Mouse (Mus musculus): ENCODE measurements around the gene Pga5. TPM values are rescaled to one million over a fixed set of nuclear protein-coding genes. Genes with fewer than 3 reads are reported as not detected.

Gene Pga5
- under 1 TPM in 1 of 2 experiments, not detected in 1; 0.56 TPM for total RNA-seq (2021)
- long read RNA-seq, experiment 1, result 0 reads
- long read RNA-seq, experiment 2, result 0 reads

GRCm38 (mm10) chr19:10677915-10678771 lies at the start of gene Pga5:
TSS of gene Pga5 (minus strand) at chr19:10678071.
- peak; percentile 50 to 74 for DNase-seq (ENCODE audit: low spot score in 2 of 2)

- DNase-seq (ENCODE audit: low spot score in 2 of 2), result no peak
Measured at GRCm38 (mm10) chr19:10724629-10725363, 46.9 kb upstream of the Pga5 start.

GRCm38 (mm10) chr19:10723649-10724048 lies 45.8 kb upstream of the Pga5 start:
- DNase-seq (ENCODE audit: low spot score in 2 of 2), result no peak

- no peak for DNase-seq (ENCODE audit: low spot score in 2 of 2)
Measured at GRCm38 (mm10) chr19:10723084-10723483, 45.2 kb upstream of the Pga5 start.

- DNase-seq (ENCODE audit: low spot score in 2 of 2), result no peak
Measured at GRCm38 (mm10) chr19:10721064-10721463, 43.2 kb upstream of the Pga5 start.

- DNase-seq (ENCODE audit: low spot score in 2 of 2), result no peak
Measured at GRCm38 (mm10) chr19:10720524-10720923, 42.7 kb upstream of the Pga5 start.

GRCm38 (mm10) chr19:10719751-10720150 lies 41.9 kb upstream of the Pga5 start:
- DNase-seq (ENCODE audit: low spot score in 2 of 2), result no peak

- DNase-seq (ENCODE audit: low spot score in 2 of 2), result no peak
Measured at GRCm38 (mm10) chr19:10718251-10718775, 40.4 kb upstream of the Pga5 start.

- no peak for DNase-seq (ENCODE audit: low spot score in 2 of 2)
Measured at GRCm38 (mm10) chr19:10715476-10715875, 37.6 kb upstream of the Pga5 start.

GRCm38 (mm10) chr19:10714682-10715475 lies 37.0 kb upstream of the Pga5 start:
- DNase-seq (ENCODE audit: low spot score in 2 of 2), result peak; percentile 32 to 49

GRCm38 (mm10) chr19:10714168-10714567 lies 36.3 kb upstream of the Pga5 start:
- DNase-seq (ENCODE audit: low spot score in 2 of 2), result no peak

GRCm38 (mm10) chr19:10713551-10713950 lies 35.7 kb upstream of the Pga5 start:
- no peak for DNase-seq (ENCODE audit: low spot score in 2 of 2)

- no peak for DNase-seq (ENCODE audit: low spot score in 2 of 2)
Measured at GRCm38 (mm10) chr19:10712646-10713045, 34.8 kb upstream of the Pga5 start.

GRCm38 (mm10) chr19:10712194-10712593 lies 34.3 kb upstream of the Pga5 start:
- no peak for DNase-seq (ENCODE audit: low spot score in 2 of 2)

- no peak for DNase-seq (ENCODE audit: low spot score in 2 of 2)
Measured at GRCm38 (mm10) chr19:10710751-10711150, 32.9 kb upstream of the Pga5 start.

- peak in 1 of 2 experiments; percentile 28 for DNase-seq (ENCODE audit: low spot score in 2 of 2)
Measured at GRCm38 (mm10) chr19:10710088-10710511, 32.2 kb upstream of the Pga5 start.

GRCm38 (mm10) chr19:10709360-10710087 lies 31.7 kb upstream of the Pga5 start:
- DNase-seq (ENCODE audit: low spot score in 2 of 2), result peak; percentile 81 to 95

GRCm38 (mm10) chr19:10708900-10709299 lies 31.0 kb upstream of the Pga5 start:
- DNase-seq (ENCODE audit: low spot score in 2 of 2), result no peak

- DNase-seq (ENCODE audit: low spot score in 2 of 2), result no peak
Measured at GRCm38 (mm10) chr19:10707881-10708280, 30.0 kb upstream of the Pga5 start.
